Mouse (Mus musculus) NIH3T3 (cell line): ENCODE data around the gene Pomgnt2.

Source experiments
- DNase-seq: peaks from one replicate; pipeline ENCODE4 v3.0.0-alpha.2; 2012; ENCODE audit warnings: low read depth

Pomgnt2 gene

DNA sequence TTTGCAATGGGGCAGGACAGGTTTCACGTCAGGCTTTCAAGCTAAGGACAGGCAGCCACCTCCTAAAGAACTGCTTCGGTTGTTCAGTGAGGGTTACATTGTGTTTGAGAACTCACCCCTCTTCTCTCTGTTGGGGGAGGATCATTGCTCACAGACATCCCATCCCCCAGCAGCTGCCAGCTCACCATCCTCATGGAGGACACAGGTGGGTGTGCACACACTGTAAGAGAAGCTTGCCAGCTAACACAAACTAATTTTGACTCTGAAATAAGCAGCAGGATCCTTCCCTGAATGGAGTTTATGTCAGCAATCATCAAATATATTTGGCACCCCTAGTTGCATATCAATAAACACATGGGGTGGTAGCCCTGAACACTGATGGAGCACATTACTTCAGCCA, 15.9 kb upstream of the Pomgnt2 start:
- DNase-seq: no peak

DNA sequence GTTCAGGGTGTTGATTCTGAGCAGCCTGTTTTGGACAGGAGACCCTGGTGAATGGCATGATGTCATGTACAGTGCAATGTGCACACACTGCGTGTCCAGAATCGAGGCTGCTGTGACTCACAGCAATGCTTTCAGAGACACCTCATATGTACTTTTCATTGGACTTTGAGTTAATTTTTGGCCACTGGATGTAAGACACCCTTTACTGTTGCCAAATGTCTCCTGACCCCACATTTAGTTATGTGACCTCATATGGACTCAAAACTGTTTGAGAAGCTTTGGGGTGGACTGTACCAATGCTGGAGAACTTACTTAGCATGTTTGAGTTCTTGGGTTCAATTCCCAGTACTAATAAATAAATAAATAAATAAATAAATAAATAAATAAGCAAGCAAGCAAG, 13.8 kb upstream of the Pomgnt2 start:
- DNase-seq: peak; percentile 22

DNA sequence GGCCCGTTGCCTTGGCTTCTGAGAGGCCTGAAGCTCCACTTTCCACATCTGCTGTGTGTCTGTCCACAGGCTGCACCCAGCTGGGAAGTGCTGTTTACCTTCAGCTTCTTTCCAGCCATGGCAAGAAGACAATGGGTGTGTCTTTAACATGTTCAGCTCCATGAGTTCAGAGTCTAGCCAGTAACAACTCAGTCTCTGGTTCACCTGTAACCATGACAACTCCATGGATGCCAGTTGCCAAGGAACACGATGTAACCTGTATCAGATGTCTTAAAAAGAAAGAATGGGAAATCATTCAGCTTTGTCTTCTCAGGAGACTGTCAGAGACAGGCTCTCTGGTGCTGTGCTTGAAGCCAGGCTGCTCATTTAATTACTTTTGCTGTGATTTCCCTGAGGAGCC, 12.0 kb upstream of the Pomgnt2 start:
- no peak for DNase-seq

GRCm38 (mm10) chr9:122006609-122007008, 9.7 kb upstream of the Pomgnt2 start:
- peak; percentile 70 for DNase-seq

- DNase-seq: no peak
Observed at GRCm38 (mm10) chr9:122006175-122006574, 9.3 kb upstream of the Pomgnt2 start.

GRCm38 (mm10) chr9:121997978-121998377, 1.1 kb upstream of the Pomgnt2 start:
- DNase-seq: no peak

DNA sequence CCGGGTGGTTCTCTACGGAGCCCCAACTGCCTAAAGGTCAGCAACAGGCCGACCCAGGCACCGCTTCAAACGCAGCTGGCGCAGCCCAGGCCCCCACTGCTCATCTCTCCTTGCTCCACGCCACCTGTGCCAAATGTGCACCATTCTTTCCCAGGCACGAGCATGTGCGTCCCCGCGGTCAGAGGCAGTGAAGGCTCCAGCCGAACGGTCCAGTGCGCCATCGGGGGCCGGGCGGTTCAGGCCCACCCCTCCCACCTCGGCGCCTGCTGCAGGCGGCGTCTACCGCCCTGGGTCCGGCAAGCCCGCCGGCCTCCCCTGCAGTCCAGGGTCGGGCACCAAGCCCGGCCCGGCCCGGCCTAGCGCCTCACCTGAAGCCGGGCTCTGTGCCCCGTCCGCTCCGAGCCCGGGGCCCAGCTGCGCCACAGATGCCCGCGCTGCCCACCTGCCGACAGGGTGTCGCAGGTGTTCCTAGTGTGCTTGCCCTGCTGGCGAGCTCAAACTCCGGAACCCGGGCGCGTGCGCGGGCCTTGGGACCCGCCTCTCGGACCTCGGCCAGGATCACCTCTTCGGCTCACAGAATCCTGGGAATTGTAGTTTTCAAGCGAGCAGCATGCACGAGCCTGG, 1.3 kb downstream of the Pomgnt2 start:
- peak; percentile 85 for DNase-seq

DNA sequence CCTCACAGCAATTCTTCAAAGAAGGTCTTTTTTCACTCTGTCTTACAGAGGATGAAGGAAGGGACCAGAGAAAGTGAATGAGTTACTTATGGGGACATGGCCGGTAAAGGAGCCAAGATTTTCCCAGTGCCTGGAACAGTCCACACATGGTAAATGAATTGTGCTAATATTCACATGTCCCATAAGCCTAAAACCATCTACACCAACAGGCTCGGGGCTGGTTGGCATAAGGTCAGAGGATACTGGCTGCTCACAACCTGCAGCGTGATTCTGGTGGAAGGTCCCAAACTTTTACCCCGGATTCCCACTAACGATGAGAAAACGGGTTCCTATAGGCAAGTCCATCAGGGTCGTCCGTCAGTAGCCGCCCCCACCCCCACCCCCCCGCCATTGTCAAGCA, 1.8 kb downstream of the Pomgnt2 start:
- DNase-seq: no peak

GRCm38 (mm10) chr9:121993047-121993446, 3.9 kb downstream of the Pomgnt2 start:
- no peak for DNase-seq

- DNase-seq: no peak
Observed at GRCm38 (mm10) chr9:121991041-121991440, 5.9 kb downstream of the Pomgnt2 start.

DNA sequence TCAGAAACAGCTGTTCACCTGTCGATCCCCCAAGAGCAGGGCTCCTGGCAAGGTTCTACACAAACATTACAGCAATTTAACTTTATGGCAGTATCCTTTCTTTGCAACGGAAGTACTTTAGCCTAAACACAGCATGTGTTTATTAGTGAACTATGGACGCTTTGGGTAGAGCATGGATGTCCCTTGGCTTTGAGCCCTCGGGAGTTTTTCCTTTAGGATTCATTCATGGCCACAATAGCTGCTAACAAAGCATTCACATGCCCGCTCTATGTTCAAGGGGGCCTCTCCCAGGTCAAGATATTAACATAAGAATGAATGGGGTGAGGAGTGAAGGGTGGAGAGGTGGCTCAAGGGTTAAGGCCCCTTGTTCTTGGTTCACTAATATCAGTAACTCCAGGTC, 7.4 kb downstream of the Pomgnt2 start:
- DNase-seq: no peak

DNA sequence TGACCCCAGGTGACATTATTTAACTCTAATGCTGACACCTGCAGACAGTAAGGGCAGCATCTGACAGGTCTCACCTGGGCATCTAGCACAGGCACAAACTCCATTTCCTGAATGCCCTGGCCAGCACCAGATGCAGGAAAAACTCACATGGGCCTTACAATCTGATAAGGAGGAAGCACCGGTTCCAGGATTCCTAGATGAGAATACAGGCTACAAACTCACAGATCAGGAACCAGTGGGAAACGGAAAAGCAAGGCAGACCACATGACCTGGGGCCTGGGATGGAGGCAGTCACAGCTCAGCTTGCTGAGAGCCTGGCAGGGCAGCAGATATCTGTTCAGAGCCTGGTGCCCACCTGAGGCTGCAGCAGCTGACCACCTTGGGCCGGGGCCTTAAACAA, 8.0 kb downstream of the Pomgnt2 start:
- no peak for DNase-seq

DNA sequence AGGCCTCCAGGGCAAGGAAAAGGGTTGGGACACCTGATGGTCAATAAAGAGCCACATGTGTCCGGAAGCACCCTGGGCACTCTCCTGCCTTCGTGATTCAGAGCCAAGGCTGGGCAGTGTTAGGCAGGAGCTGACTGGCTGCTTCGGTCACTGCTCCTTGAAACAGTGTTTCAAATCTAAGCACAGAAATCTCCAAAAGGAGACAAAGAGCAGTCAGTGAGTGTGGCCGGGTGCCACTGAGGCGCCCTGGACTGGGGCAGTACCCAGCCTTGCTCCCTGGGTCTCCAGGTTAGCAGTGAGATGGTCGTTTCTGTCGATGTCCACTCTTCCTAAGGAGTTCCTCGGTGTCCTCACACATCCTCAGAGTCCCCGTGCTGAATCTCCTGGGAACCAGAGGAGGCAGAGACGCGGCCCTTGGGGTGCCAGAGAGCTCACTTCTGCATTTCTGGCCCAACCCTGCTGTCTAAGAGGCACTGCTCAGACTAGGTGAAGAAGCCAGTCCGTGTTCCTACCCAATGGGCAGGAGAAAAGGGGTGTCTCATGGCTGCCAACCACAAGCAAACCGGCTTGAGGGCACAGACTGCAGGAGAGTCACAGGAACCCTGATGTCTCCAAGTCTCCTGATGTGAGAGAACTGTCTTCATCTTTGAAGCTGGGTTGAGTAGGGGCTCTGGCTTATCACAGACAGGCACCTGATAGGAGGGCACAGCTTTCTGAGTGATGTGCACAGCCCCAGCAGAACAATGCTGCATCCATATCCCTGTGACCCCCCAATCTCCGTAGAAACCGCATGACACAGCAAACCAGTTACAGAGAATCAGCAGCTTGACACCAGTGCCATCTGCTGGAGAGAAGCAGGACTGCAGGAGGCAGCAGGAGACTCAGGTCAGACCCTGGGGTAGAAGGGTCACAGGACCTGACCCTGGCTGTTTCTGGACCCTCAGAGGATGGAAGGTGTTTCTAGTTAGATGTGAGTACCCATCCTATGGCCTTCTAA, 12.1 kb downstream of the Pomgnt2 start:
- peak; percentile 79 for DNase-seq

GRCm38 (mm10) chr9:121983504-121983903, 13.4 kb downstream of the Pomgnt2 start:
- DNase-seq: peak; percentile 63

DNA sequence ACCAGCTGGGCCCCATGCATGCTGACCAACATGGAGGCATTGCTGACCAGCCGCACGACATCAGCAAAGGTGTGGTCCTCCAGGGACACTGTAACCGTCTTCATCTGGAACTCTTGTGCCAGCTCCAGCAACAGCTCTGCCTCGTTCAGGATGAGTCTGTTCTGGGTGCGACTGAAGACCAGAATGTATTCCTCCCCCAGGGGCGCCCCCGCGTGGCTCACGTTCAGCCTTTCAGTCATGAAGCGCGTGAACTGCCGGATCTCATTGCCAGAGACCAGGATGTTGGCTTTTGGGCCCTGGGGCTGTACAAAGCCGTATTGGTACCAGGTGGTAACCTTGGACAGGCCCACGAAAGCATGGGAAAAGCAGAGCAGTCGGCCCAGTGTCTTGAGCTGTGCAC, 14.2 kb downstream of the Pomgnt2 start:
- no peak for DNase-seq

- no peak for DNase-seq
Observed at GRCm38 (mm10) chr9:121982214-121982613, 14.7 kb downstream of the Pomgnt2 start.

- no peak for DNase-seq
Observed at GRCm38 (mm10) chr9:121981466-121982105, 15.3 kb downstream of the Pomgnt2 start.

DNA sequence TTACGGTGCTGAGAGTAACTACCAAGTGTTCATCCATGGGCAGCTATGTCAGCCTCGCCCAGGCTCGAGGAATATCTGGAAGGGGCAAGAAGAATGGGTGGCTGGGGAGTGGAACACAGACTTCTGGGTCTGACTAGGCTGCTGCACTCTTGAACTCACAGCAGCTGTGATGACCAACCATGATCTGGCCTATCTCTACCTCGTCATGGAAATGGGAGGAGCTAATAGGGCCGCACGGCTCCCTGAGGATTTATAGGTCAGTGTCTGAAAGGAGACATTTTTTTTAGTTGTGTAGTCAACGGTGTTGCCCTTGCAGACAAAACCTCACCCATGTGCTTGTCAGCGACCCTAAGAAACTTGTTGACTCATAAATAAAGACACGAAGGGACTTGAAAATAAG, 15.9 kb downstream of the Pomgnt2 start:
- no peak for DNase-seq

DNA sequence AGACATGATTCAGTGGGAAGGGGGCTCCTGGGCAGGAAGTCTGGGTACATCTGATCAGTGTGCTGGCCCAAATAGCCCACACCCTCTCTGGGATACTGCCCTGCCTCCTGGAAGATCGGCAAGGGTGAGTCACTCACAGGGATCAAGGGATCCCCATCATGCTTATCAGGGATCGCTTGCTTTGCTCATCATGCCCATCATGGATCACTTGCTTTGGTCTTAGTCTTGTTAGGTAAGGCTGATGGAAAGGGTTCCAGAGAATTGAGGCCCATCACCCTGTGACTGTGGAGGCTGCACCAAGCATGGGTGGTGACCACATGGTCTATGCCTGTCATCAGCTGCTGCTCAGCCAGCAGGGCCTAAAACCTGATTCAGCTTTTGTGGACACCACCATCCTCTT, 21.6 kb downstream of the Pomgnt2 start:
- DNase-seq: peak; percentile 67

GRCm38 (mm10) chr9:121974141-121974986, 22.5 kb downstream of the Pomgnt2 start:
- peak; percentile 60 for DNase-seq

DNA sequence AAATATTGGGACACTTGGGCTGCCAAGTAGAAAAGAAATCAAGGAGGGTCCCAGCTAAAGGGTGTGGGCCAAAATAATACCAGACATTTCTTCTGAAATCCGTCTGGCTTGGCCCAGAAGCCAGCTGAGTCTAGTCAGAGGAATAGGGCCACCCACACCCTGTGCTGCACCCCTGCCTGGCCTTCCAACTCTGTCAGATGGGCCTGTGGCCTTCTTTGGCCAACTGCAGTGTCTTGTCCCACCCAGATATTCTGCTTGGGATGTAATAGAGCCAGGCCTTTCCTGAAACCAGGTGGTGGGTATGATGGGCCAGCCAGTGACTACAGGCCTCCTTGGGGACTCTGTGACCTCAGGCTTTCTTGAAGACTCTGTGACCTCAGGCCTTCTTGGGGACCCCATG, 23.7 kb downstream of the Pomgnt2 start:
- DNase-seq: no peak

GRCm38 (mm10) chr9:121969841-121970381, 27.0 kb downstream of the Pomgnt2 start:
- peak; percentile 69 for DNase-seq
